Mouse (Mus musculus): Measurements from ENCODE around the gene Cdc42bpb.

Cdc42bpb gene

DNA sequence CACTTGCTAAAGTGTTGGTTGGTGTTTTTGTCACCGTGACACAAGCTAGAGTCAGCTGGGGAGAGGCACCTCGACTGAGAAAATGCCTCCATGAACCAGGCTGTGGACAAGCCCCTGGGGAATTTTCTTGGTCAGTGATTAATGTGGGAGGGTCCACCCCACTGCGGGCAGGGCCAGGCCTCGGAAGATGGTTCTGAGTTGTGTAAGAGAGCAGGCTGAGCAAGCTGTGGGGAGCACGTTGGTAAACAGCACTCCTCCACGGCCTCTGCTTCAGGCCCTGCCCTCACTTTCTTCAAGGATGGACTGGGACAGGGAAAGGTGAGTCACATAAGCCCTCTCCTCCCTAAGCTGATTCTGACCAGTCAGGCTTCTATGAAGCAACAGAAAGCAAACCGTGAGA lies 36.8 kb downstream of the Cdc42bpb start:
- DNase-seq (ENCODE audit: low read depth, low spot score): no peak

DNA sequence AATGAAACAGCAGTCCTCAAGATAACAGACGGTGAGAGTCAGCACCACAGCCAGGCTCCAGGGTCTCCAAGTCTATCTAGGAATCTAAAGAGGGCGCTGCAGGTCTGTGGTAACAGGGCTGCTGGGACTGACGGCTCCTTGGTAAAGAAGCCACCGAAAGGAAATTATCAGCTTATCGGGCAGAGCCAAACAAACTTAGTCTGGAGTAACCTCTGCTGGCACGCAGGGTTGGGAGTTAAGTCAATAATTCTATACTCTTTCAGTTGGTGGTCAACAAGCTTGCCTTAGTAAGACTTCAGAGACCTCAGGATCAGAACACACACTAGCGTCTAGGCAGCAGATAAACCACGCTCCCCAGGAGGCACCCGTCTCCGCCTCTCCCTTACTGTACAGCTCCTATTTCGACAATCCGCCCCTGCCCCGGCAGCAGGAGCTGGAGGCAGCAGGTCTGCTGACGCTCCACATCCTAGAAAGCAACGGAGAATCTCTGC lies 39.6 kb downstream of the Cdc42bpb start:
- no peak for DNase-seq (ENCODE audit: low read depth, low spot score)

- no peak for DNase-seq (ENCODE audit: low read depth, low spot score)
These were observed 44.4 kb downstream of the Cdc42bpb start for GRCm38 (mm10) chr12:111333020-111333605.

GRCm38 (mm10) chr12:111332443-111332842 lies 45.1 kb downstream of the Cdc42bpb start:
- no peak for DNase-seq (ENCODE audit: low read depth, low spot score)

- DNase-seq (ENCODE audit: low read depth, low spot score): no peak
These were observed 45.9 kb downstream of the Cdc42bpb start for GRCm38 (mm10) chr12:111331573-111331972.

GRCm38 (mm10) chr12:111329281-111329680 lies 48.2 kb downstream of the Cdc42bpb start:
- no peak for DNase-seq (ENCODE audit: low read depth, low spot score)

DNA sequence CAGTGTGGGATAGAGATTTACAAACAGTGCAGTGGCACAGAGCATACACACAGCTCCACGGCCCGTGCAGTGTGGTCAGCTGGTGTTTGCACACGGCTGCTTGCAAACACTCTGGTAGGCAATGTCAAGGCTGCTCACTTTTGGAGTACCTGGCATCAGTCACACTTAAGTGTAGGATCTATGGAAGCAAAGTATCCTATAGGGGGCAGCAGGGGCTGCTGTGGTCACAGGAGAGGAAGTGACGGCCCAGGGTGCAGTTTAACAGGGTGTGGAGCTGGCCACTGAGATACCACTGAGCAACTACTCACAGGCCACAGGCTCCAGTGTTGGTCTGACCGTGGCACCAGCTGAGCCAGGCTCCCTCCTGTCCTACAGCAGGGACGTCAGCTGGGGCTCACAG lies 49.2 kb downstream of the Cdc42bpb start:
- DNase-seq (ENCODE audit: low read depth, low spot score): no peak

DNA sequence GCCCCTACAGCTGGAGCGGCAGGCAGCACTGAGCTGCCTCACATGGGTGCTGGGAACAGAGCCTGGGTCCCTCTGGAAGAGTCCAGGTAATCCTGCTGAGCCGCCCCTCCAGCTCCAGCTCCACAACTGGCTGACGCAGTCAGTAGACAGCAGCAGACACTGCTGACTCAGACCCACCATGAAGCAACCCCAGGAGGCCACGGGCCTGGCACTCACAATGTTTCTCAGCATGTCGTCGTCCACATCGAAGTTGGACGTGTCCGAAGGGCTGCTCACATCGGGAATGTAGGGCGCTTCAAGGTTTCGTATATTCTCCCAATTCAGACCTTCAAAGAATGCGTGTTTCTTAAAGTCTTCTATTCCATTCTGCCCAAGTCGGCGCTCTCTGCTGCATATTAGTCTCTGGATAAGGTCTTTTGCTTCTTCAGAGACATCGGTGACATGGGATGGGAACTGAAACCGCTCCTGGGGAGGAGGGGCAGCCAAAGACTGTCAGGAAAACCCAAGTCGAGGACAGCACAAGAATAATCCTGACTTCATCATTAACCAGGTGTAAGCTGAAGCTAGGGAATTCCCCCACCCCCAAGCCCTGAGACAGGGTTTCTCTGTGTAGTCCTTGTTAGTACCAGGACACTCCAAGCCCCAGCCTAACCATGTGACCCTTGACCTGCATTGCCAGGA lies 51.6 kb downstream of the Cdc42bpb start:
- DNase-seq (ENCODE audit: low read depth, low spot score): no peak

GRCm38 (mm10) chr12:111324949-111325348 lies 52.6 kb downstream of the Cdc42bpb start:
- no peak for DNase-seq (ENCODE audit: low read depth, low spot score)

DNA sequence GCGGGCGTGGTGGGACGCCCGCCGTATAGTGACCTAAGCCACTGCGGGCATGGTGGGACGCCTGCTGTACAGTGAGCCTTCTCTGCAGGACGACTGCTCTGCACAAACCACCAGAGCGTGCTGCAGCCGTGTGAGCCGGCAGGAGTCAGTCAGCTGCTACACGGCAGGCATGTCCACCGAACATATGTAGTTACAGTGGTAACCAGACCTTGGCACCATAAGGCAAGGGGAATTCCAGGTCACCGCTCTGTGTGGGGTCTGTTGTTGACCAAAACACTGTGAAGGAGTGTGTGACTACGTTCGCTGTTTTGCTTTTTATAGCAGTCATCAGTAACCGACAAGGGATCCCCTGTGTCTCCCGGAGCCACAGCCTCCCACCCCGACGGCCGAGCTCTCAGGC lies 53.0 kb downstream of the Cdc42bpb start:
- no peak for DNase-seq (ENCODE audit: low read depth, low spot score)

- DNase-seq (ENCODE audit: low read depth, low spot score): no peak
These were observed 54.1 kb downstream of the Cdc42bpb start for GRCm38 (mm10) chr12:111323423-111323822.

GRCm38 (mm10) chr12:111321832-111322231 lies 55.7 kb downstream of the Cdc42bpb start:
- DNase-seq (ENCODE audit: low read depth, low spot score): no peak

DNA sequence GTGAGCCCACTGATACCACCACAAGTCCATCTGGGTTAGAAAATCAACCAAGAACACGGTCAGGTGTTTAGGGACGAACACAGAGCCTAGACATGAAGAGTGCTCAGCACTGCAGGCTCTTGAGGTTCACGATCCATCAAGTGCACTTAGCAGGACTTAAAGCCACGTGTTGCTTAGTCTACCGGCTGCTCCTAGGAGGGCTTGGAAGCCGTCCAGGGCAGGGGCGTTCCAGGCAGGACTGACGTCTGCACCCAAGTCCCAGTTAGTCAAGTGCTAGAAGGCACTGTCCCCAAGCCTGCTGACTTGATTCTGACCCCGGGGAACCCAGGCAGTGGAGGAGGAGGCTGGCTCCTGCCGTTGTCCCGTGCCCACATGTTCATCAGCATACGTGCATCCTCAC lies 57.0 kb downstream of the Cdc42bpb start:
- no peak for DNase-seq (ENCODE audit: low read depth, low spot score)

- DNase-seq (ENCODE audit: low read depth, low spot score): no peak
These were observed 59.8 kb downstream of the Cdc42bpb start for GRCm38 (mm10) chr12:111317694-111318093.

GRCm38 (mm10) chr12:111314273-111314672 lies 63.2 kb downstream of the Cdc42bpb start:
- DNase-seq (ENCODE audit: low read depth, low spot score): no peak

GRCm38 (mm10) chr12:111311775-111312174 lies 65.7 kb downstream of the Cdc42bpb start:
- no peak for DNase-seq (ENCODE audit: low read depth, low spot score)

DNA sequence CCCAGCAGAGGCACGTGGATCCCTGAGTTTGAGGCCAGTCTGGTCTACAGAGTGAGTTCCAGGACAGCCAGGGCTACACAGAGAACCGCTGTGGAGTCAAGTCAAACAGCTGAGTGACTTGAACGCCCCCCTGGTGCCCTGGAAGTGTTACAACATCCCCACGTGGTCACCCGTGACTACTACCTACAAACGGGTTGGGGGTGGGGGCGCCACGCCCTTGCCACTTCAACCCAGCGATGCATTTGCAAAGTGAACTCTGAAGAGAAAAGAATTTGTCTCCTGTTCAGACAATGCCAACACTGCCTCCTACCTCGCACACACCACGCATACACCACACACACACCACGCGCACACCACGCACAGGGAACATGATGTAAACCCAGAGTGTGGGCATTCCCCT lies 67.6 kb downstream of the Cdc42bpb start:
- no peak for DNase-seq (ENCODE audit: low read depth, low spot score)

DNA sequence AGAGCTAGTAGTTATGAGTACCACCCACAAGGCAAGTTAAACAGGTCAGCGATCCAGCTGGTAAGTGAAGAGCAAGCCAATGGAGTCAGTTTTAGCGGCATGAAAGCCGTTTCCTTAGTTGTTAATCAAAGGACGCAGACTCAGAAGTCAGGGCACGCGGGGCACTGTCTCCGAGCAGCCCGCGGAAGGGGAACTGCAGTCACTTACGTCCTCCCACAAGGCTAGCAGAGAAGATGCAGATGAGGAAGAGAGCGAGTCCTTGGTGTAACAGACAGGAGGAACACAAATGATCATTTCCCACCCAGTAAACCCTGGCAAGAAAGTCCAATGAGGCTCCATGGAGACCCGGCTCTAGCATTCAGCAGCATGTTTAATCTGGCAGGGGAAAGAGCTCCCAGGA lies 68.3 kb downstream of the Cdc42bpb start:
- no peak for DNase-seq (ENCODE audit: low read depth, low spot score)

DNA sequence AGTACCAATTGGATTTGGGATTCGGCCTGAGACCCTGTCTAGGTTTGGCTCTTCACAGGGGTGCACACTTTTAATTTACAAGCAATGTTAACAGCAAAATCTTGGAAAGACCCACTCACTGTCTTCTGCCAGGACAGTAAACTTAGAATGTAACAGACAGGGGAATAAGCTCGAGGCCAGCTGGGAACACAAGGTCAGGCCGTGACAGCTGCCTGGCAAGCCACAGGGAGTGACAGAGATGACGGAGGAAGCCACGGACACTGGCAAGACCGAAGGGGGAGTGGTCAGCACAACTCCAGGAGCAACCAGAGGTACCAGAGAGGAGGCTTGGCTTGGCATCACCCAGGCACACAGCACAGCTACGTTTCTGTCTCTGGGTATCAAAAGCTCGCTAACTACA lies 70.7 kb downstream of the Cdc42bpb start:
- DNase-seq (ENCODE audit: low read depth, low spot score): no peak

DNA sequence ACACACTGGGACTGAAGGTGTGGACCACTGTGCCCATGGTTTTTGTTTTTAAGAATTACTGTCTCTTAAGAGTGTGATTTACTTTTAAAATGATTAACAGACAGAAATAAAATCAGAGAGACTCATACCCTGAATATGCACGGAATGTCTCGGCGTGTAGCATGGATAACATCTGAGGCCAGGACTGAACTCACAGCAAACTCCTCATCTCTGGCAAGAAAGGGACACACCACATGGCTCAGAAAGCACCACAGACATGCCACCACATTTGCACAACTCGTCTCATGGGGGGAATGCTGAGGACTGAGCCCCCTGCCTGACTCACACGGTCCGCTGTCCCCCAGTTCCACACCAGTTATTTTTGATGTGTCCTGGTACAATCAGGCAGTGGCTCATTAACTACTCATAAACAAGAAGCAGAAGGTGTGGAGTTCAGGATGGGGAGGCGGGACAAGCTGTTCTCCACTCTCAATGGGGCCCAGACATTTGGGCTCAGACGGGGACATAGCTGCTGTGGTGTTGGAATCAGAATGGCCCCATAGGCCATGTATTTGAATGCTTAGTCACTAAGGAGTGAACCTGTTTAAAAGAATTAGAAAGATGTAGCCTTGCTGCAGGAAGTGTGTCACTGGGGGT lies 73.7 kb downstream of the Cdc42bpb start:
- DNase-seq (ENCODE audit: low read depth, low spot score): no peak

GRCm38 (mm10) chr12:111302018-111302345 lies 75.5 kb downstream of the Cdc42bpb start:
- no peak for DNase-seq (ENCODE audit: low read depth, low spot score)

DNA sequence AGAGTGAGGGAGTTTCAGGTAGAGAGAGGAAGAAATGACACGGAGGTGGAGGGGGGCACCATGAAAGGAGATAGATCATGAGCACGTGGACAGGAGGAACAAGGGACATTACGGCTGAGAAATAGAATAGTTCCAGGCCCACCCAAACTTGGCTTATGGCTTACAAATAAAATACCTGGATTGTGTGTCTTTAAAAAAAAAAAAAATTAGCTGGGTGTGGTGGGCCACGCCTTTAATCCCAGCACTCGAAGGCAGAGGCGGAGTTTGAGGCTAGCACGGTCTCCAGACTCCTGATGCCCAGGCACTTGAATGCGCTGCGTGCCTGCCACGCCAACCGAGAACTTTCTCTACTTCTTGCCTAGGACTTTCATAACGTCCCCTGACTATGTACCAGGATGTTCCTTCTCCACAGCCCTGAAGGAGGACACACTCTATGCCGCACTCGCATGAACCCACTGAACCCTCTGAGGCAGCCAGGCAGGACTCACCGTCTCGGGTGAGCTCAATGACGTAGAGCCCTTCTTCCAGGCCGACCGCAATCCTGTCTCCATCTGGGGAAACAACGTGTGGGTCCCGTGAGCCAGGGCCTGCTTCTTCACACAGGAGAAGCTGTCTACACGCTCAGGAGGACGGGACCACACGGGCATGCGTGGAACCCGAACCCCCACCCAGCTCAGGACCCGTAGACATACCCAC lies 76.0 kb downstream of the Cdc42bpb start:
- DNase-seq (ENCODE audit: low read depth, low spot score): no peak

GRCm38 (mm10) chr12:111293025-111293424 lies 84.5 kb downstream of the Cdc42bpb start:
- DNase-seq (ENCODE audit: low read depth, low spot score): no peak
